8 mouse cellular contexts compared by ENCODE assay signal in genomic region chr16:22564259-22564906, GRCm38 (mm10).
DNase-seq lines count a peak whose midpoint lies in the region; ATAC-seq and TF ChIP-seq lines count a peak whose summit lies in the region.

No protein-coding gene starts in this region.

- H3K9ac ChIP-seq in liver, embryonic 12.5 days, result no peak overlapping the region
- H3K9ac ChIP-seq in heart, embryonic 14.5 days (ENCODE audit: low read length), result peak overlapping the region; percentile 57

- ATAC-seq in liver, embryonic 12.5 days, result no peak
- peak; percentile 82 for ATAC-seq in heart, embryonic 14.5 days (ENCODE audit: insufficient number of reproducible peaks, insufficient read depth, low FRiP score, low read depth)
- peak; percentile 84 for ATAC-seq in megakaryocyte-erythroid progenitor cell, adult 5-6 weeks (replicated peaks; ENCODE audit: low FRiP score, low TSS enrichment, poor library complexity, severe bottlenecking)

- peak; percentile 41 for DNase-seq in liver
- peak; percentile 89 for DNase-seq in brain, adult 2 months (ENCODE audit: low read depth, low spot score)
- DNase-seq in fibroblast of lung, adult 2 months (ENCODE audit: low read depth), result peak; percentile 30
- DNase-seq in kidney, postnatal 25 days, result peak; percentile 78 to 80
- peak in 1 of 2 experiments; percentile 55 for DNase-seq in spleen, adult 2 months (ENCODE audit: low read depth in 1 of 2, low spot score in 2 of 2)

- no peaks in the 10 kb centered on the region for H3K9me3 ChIP-seq in liver, embryonic 12.5 days (replicated peaks)
- no peaks in the 10 kb centered on the region for H3K9me3 ChIP-seq in heart, embryonic 14.5 days (ENCODE audit: control insufficient read depth, low read length)

- H3K36me3 ChIP-seq in liver, embryonic 12.5 days, result no peaks in the 10 kb centered on the region
- no peaks in the 10 kb centered on the region for H3K36me3 ChIP-seq in heart, embryonic 14.5 days (ENCODE audit: control insufficient read depth, insufficient read depth, low read length)
- H3K36me3 ChIP-seq in spleen, adult 2 months (ENCODE audit: control insufficient read depth, insufficient read depth, low read length), result no peaks in the 10 kb centered on the region

- TF ChIP-seq CTCF in spleen, adult 2 months (IDR thresholded peaks at IDR 0.05; ENCODE audit: extremely low read depth, insufficient read depth, insufficient read length, insufficient replicate concordance), result peak; percentile 80; the same call in 1 of the 2 replicates

- WGBS in liver, embryonic 12.5 days (ENCODE audit: insufficient replicate concordance), result 53% methylated on average over 14 of the region's 14 CpGs
- WGBS in heart, embryonic 14.5 days, result 17% methylated on average over 14 of the region's 14 CpGs
- 68% methylated on average over 14 of the region's 14 CpGs for WGBS in spleen, adult 2 months

- no peaks in the 10 kb centered on the region for H3K4me1 ChIP-seq in liver, embryonic 12.5 days
- H3K4me1 ChIP-seq in heart, embryonic 14.5 days (ENCODE audit: control insufficient read depth in 2 of 2, insufficient read depth in 2 of 2, low read length in 2 of 2), result peaks cover 7% of the 10 kb centered on the region in 2 experiments
- H3K4me1 ChIP-seq in spleen, adult 2 months (ENCODE audit: control insufficient read depth, insufficient read depth, insufficient read length), result no peaks in the 10 kb centered on the region

- no peak overlapping the region for H3K4me3 ChIP-seq in liver, embryonic 12.5 days
- peak overlapping the region; percentile 8 to 16; a peak in 2 of 4 replicates for H3K4me3 ChIP-seq in heart, embryonic 14.5 days (ENCODE audit: control insufficient read depth in 1 of 2, insufficient read depth in 1 of 2, low read depth in 1 of 2, low read length in 2 of 2)
- no peak overlapping the region for H3K4me3 ChIP-seq in spleen, adult 2 months (ENCODE audit: extremely low read depth, insufficient read depth, insufficient read length)

- H3K27me3 ChIP-seq in liver, embryonic 12.5 days (replicated peaks), result no peaks in the 10 kb centered on the region
- no peaks in the 10 kb centered on the region for H3K27me3 ChIP-seq in heart, embryonic 14.5 days (ENCODE audit: control insufficient read depth, insufficient read depth, low read length)
- no peaks in the 10 kb centered on the region for H3K27me3 ChIP-seq in spleen, adult 2 months (ENCODE audit: control insufficient read depth, insufficient read depth, low read length)

- H3K4me2 ChIP-seq in liver, embryonic 12.5 days, result no peak overlapping the region
- H3K4me2 ChIP-seq in heart, embryonic 14.5 days (ENCODE audit: low read length), result peak overlapping the region; percentile 56

- H3K27ac ChIP-seq in liver, embryonic 12.5 days, result no peak overlapping the region
- H3K27ac ChIP-seq in heart, embryonic 14.5 days (replicated peaks in 1 of 2; ENCODE audit: control insufficient read depth in 1 of 2, insufficient read depth in 1 of 2, low read depth in 2 of 2, low read length in 2 of 2), result peak overlapping the region; percentile 84 to 89
- H3K27ac ChIP-seq in spleen, adult 2 months (ENCODE audit: insufficient read depth, low read length), result no peak overlapping the region

- TF ChIP-seq POLR2A in spleen, adult 2 months (IDR thresholded peaks at IDR 0.05; ENCODE audit: low read depth, low read length), result no peak

Comparison
In these comparisons a context has a peak if more than half of its experiments do, and no peak if none do; other contexts are left out.
1. H3K27ac ChIP-seq: peak in heart, embryonic 14.5 days (2 of 2); none in liver, embryonic 12.5 days (single experiment) and spleen, adult 2 months (single experiment).
2. H3K4me3 ChIP-seq: peak in heart, embryonic 14.5 days (2 of 2); none in liver, embryonic 12.5 days (single experiment) and spleen, adult 2 months (single experiment).